In genomic region chr1:91053218-91054073, GRCm38 (mm10) we compare ENCODE assay signal across 8 mouse cellular contexts. TPM values are rescaled to one million over a fixed set of nuclear protein-coding genes. Genes with fewer than 3 reads are reported as not detected.
DNase-seq lines count a peak whose midpoint lies in the region; TF ChIP-seq lines count a peak whose summit lies in the region.

No protein-coding gene starts in this region.

- DNase-seq in MEL-GATA-1-ER (ENCODE audit: extremely low read depth, low read depth) = peak; percentile 56
- DNase-seq in heart, embryonic 10.5 days (ENCODE audit: low spot score) = peak; percentile 93
- DNase-seq in kidney, adult 9 months = peak; percentile 76
- DNase-seq in lung, postnatal 14 days = peak; percentile 81
- no peak for DNase-seq in cerebellum, adult 9-11 months
- no peak for DNase-seq in cerebellum, adult 8-10 months

- H3K4me1 ChIP-seq in cortical plate, adult 2 months (ENCODE audit: control insufficient read depth, insufficient read depth, low read length) = peaks cover 14% of the 10 kb centered on the region
- peaks cover 85% of the 10 kb centered on the region for H3K4me1 ChIP-seq in heart, embryonic 10.5 days
- peaks cover 26% of the 10 kb centered on the region for H3K4me1 ChIP-seq in small intestine, adult 2 months (ENCODE audit: control insufficient read depth, insufficient read depth, insufficient read length, low read length)

- H3K36me3 ChIP-seq in heart, embryonic 10.5 days = no peaks in the 10 kb centered on the region
- H3K36me3 ChIP-seq in small intestine, adult 2 months (ENCODE audit: control insufficient read depth, insufficient read depth, low read length) = no peaks in the 10 kb centered on the region

- peak overlapping the region; percentile 45 for H3K4me3 ChIP-seq in cortical plate, adult 2 months (ENCODE audit: insufficient read depth, low read length)
- H3K4me3 ChIP-seq in heart, embryonic 10.5 days = peak overlapping the region; percentile 71
- peak overlapping the region; percentile 84 for H3K4me3 ChIP-seq in small intestine, adult 2 months (ENCODE audit: low read depth, low read length)

- no peaks in the 10 kb centered on the region for H3K9me3 ChIP-seq in heart, embryonic 10.5 days

- peak overlapping the region; percentile 32 for H3K27ac ChIP-seq in cortical plate, adult 2 months (ENCODE audit: insufficient read depth, low read length)
- H3K27ac ChIP-seq in heart, embryonic 10.5 days = peak overlapping the region; percentile 87
- peak overlapping the region; percentile 83 for H3K27ac ChIP-seq in small intestine, adult 2 months (ENCODE audit: insufficient read depth, low read depth, low read length)

- under 1% methylated on average over 41 of the region's 41 CpGs for WGBS in heart, embryonic 10.5 days
- 3% methylated on average over 38 of the region's 41 CpGs for WGBS in small intestine, adult 2 months

- TF ChIP-seq CTCF in cortical plate, adult 2 months (IDR thresholded peaks at IDR 0.05; ENCODE audit: extremely low read depth, insufficient read depth, low read length) = no peak
- TF ChIP-seq CTCF in small intestine, adult 2 months (IDR thresholded peaks at IDR 0.05; ENCODE audit: extremely low read depth, insufficient read length, insufficient replicate concordance, low read depth, low read length) = no peak

- no peak for TF ChIP-seq POLR2A in cortical plate, adult 2 months (IDR thresholded peaks at IDR 0.05; ENCODE audit: extremely low read depth, insufficient read depth, low read length)
- TF ChIP-seq POLR2A in small intestine, adult 2 months (IDR thresholded peaks at IDR 0.05; ENCODE audit: low read depth, low read length) = peak; percentile 48; the same call in 1 of the 2 replicates

- no peaks in the 10 kb centered on the region for H3K27me3 ChIP-seq in heart, embryonic 10.5 days (ENCODE audit: insufficient read depth, poor library complexity, severe bottlenecking)
- H3K27me3 ChIP-seq in small intestine, adult 2 months (ENCODE audit: control insufficient read depth, insufficient read depth, low read length) = no peaks in the 10 kb centered on the region

RNA-seq across cellular contexts. Expression of gene Lrrfip1, which starts 54.9 kb away (rescaled TPM):
- polyA plus RNA-seq in cortical plate, adult 2 months (2012; rRNA removed) = 80.0 and 92.5 TPM in 2 replicates
- polyA plus RNA-seq in heart, embryonic 10.5 days (2016; fragmentation: Nextera tagmentation; extraction: Ambion mirVana) = 91.6 and 129 TPM in 2 replicates
- polyA plus RNA-seq in small intestine, adult 2 months (2012; rRNA removed) = 6.3 and 9.5 TPM in 2 replicates

Comparison
In these comparisons a context has a peak if more than half of its experiments do, and no peak if none do; other contexts are left out.
1. DNase-seq: peak in MEL-GATA-1-ER (single experiment), heart, embryonic 10.5 days (single experiment), kidney, adult 9 months (single experiment) and lung, postnatal 14 days (single experiment); none in cerebellum, adult 9-11 months (single experiment) and cerebellum, adult 8-10 months (single experiment).
2. H3K27ac ChIP-seq: peak in every context shown above with its lines; median percentile 87 in heart, embryonic 10.5 days; 83 in small intestine, adult 2 months; 32 in cortical plate, adult 2 months.
3. Peak in every context shown above with its lines, with median percentiles within 50 percentile points of each other: H3K4me3 ChIP-seq.